Mouse (Mus musculus) ES-Bruce4 (cell line): ENCODE results near the gene Guca1a.

Source experiments
- CTCF ChIP-seq: IDR thresholded peaks from one replicate; pipeline ENCODE4 v1.8.1; 2011; ENCODE audit warnings: low read depth, low read length
- EP300 ChIP-seq: IDR thresholded peaks from 2 replicates; pipeline ENCODE4 v1.6.1; 2011; ENCODE audit warnings: low read depth, low read length; ENCODE audit not compliant: insufficient read depth

- no peak for TF ChIP-seq CTCF
- TF ChIP-seq EP300: no peak
Measured at GRCm38 (mm10) chr17:47445518-47445917, 45.1 kb upstream of the Guca1a start.
